Mouse (Mus musculus) hindbrain, embryonic 13.5 days (tissue): ENCODE data around the gene Ddx39b. TPM values are rescaled to one million over a fixed set of nuclear protein-coding genes. Genes with fewer than 3 reads are reported as not detected.
A peak's percentile ranks its signal among the peaks of the same experiment; 100 is the strongest.

Experiments used
- ATAC-seq: fragments of 200-750 bp; cut with Nextera tagmentation; 2 replicates; pipeline ENCODE4 v1.8.0; 2017; ENCODE audit warnings: moderate TSS enrichment; ENCODE audit not compliant: low FRiP score
- H3K27ac ChIP-seq: fragments of 300-500 bp; sonication (generic); 2 replicates; pipeline ENCODE4 v1.5.1; 2015; ENCODE audit warnings: inconsistent platforms, mild to moderate bottlenecking, moderate library complexity
- H3K27me3 ChIP-seq: fragments of 300-500 bp; sonication (generic); 2 replicates; pipeline ENCODE4 v1.6.1; 2015; ENCODE audit warnings: mild to moderate bottlenecking, inconsistent platforms
- H3K36me3 ChIP-seq: fragments of 300-500 bp; sonication (generic); 2 replicates; pipeline ENCODE4 v1.6.1; 2015; ENCODE audit warnings: mild to moderate bottlenecking, inconsistent platforms
- H3K4me1 ChIP-seq: fragments of 300-500 bp; sonication (generic); replicated peaks from 2 replicates; pipeline ENCODE4 v1.6.1; 2015; ENCODE audit warnings: inconsistent platforms
- H3K4me2 ChIP-seq: fragments of 300-500 bp; sonication (generic); 2 replicates; pipeline ENCODE4 v1.6.1; 2015; ENCODE audit warnings: inconsistent platforms, mild to moderate bottlenecking, moderate library complexity
- H3K4me3 ChIP-seq: fragments of 300-500 bp; sonication (generic); 2 replicates; pipeline ENCODE4 v1.5.1; 2015; ENCODE audit warnings: mild to moderate bottlenecking, inconsistent platforms
- H3K9ac ChIP-seq: fragments of 300-500 bp; sonication (generic); 2 replicates; pipeline ENCODE4 v1.6.1; 2015; ENCODE audit warnings: mild to moderate bottlenecking, inconsistent platforms
- H3K9me3 ChIP-seq: fragments of 300-500 bp; sonication (generic); 2 replicates; pipeline ENCODE4 v1.6.1; 2016; ENCODE audit warnings: inconsistent platforms
- WGBS: fragments of 180-500 bp; shearing (Covaris S2); methylation state at CpG from one replicate; pipeline ENCODE4 v1.1.7; 2015; 5-methylcytosine and 5-hydroxymethylcytosine counted together
- polyA plus RNA-seq: library from polyadenylated mRNA; unstranded; fragments of >200 nt; fragmentation: Nextera tagmentation; extraction: Ambion mirVana; gene quantifications from 2 replicates; pipeline ENCODE4 v1.2.1, GENCODE M21; 2015

Ddx39b gene
- polyA plus RNA-seq, 1 experiment from 2014 or later = 391 TPM

GRCm38 (mm10) chr17:35237504-35237903 lies 4.0 kb upstream of the Ddx39b start:
- WGBS = 85% methylated on average over 12 of the region's 12 CpGs
- Histone ChIP-seq H3K27me3 (no peaks in the 10 kb centered on the region), H3K4me2 (peak overlapping the region; percentile 93), H3K27ac (no peak overlapping the region), H3K9me3 (no peaks in the 10 kb centered on the region), H3K36me3 (peaks cover 7% of the 10 kb centered on the region; the same call in 1 of the 2 replicates), H3K4me1 (peaks cover 51% of the 10 kb centered on the region), H3K9ac (peak overlapping the region; percentile 91), H3K4me3 (peak overlapping the region; percentile 58; the same call in 1 of the 2 replicates)
- no peak for ATAC-seq

- WGBS = 88% methylated on average over 5 of the region's 5 CpGs
- no peak for ATAC-seq
- no peak overlapping the region for H3K4me3 ChIP-seq
Observed at GRCm38 (mm10) chr17:35239700-35240099, 1.8 kb upstream of the Ddx39b start.

GRCm38 (mm10) chr17:35240384-35241304 lies 902 bp upstream of the Ddx39b start:
- Histone ChIP-seq H3K4me1 (peaks cover 51% of the 10 kb centered on the region), H3K36me3 (peaks cover 25% of the 10 kb centered on the region), H3K27me3 (no peaks in the 10 kb centered on the region), H3K4me3 (peak overlapping the region; percentile 75), H3K9ac (peak overlapping the region; percentile 69), H3K9me3 (no peaks in the 10 kb centered on the region), H3K4me2 (peak overlapping the region; percentile 92), H3K27ac (peak overlapping the region; percentile 97)
- ATAC-seq = peak; percentile 4; the same call in 1 of the 2 replicates
- 33% methylated on average over 12 of the region's 12 CpGs for WGBS

More at GRCm38 (mm10) chr17:35239700-35240099, 1.8 kb upstream of the Ddx39b start:
- peak overlapping the region; percentile 69; the same call in 1 of the 2 replicates for H3K9ac ChIP-seq
- no peak overlapping the region for H3K27ac ChIP-seq
- H3K4me2 ChIP-seq = no peak overlapping the region
- H3K4me1 ChIP-seq = peaks cover 46% of the 10 kb centered on the region
- H3K27me3 ChIP-seq = no peaks in the 10 kb centered on the region
- H3K36me3 ChIP-seq = peaks cover 15% of the 10 kb centered on the region
- H3K9me3 ChIP-seq = no peaks in the 10 kb centered on the region

GRCm38 (mm10) chr17:35242015-35242941 lies 732 bp downstream of the Ddx39b start:
- Histone ChIP-seq H3K27ac (peak overlapping the region; percentile 97), H3K4me2 (peak overlapping the region; percentile 92), H3K36me3 (peaks cover 41% of the 10 kb centered on the region), H3K27me3 (no peaks in the 10 kb centered on the region), H3K9me3 (no peaks in the 10 kb centered on the region), H3K4me3 (peak overlapping the region; percentile 75), H3K4me1 (peaks cover 57% of the 10 kb centered on the region), H3K9ac (peak overlapping the region; percentile 99)
- WGBS = under 1% methylated on average over 55 of the region's 55 CpGs
- peak; percentile 38 for ATAC-seq

- WGBS = 5% methylated on average over 16 of the region's 16 CpGs
- peaks cover 60% of the 10 kb centered on the region for H3K4me1 ChIP-seq
- ATAC-seq = no peak
- H3K9me3 ChIP-seq = no peaks in the 10 kb centered on the region
- no peaks in the 10 kb centered on the region for H3K27me3 ChIP-seq
- peak overlapping the region; percentile 97 for H3K27ac ChIP-seq
- peak overlapping the region; percentile 75 for H3K4me3 ChIP-seq
- peaks cover 49% of the 10 kb centered on the region for H3K36me3 ChIP-seq
- H3K9ac ChIP-seq = peak overlapping the region; percentile 99
- H3K4me2 ChIP-seq = peak overlapping the region; percentile 92
Observed at GRCm38 (mm10) chr17:35243086-35243485, 1.5 kb downstream of the Ddx39b start.

GRCm38 (mm10) chr17:35244999-35245398 lies 3.5 kb downstream of the Ddx39b start:
- WGBS = 80% methylated on average over 2 of the region's 2 CpGs
- Histone ChIP-seq H3K36me3 (peaks cover 68% of the 10 kb centered on the region), H3K27me3 (no peaks in the 10 kb centered on the region), H3K4me3 (peak overlapping the region; percentile 75), H3K4me2 (peak overlapping the region; percentile 92), H3K27ac (no peak overlapping the region), H3K9ac (peak overlapping the region; percentile 99), H3K9me3 (no peaks in the 10 kb centered on the region), H3K4me1 (peaks cover 58% of the 10 kb centered on the region)
- no peak for ATAC-seq

- no peaks in the 10 kb centered on the region for H3K27me3 ChIP-seq
- H3K4me2 ChIP-seq = peak overlapping the region; percentile 92
- peak overlapping the region; percentile 75 for H3K4me3 ChIP-seq
- 0 out of 2 replicates have a peak overlapping the region, but pooled peaks have one; percentile 19 for H3K27ac ChIP-seq
- H3K9ac ChIP-seq = peak overlapping the region; percentile 99
- peaks cover 49% of the 10 kb centered on the region for H3K4me1 ChIP-seq
- 84% methylated on average over 15 of the region's 15 CpGs for WGBS
- peaks cover 78% of the 10 kb centered on the region for H3K36me3 ChIP-seq
- no peak for ATAC-seq
- H3K9me3 ChIP-seq = no peaks in the 10 kb centered on the region
Observed at GRCm38 (mm10) chr17:35245731-35246623, 4.4 kb downstream of the Ddx39b start.

GRCm38 (mm10) chr17:35247144-35247543 lies 5.6 kb downstream of the Ddx39b start:
- Histone ChIP-seq H3K4me2 (no peak overlapping the region), H3K27ac (no peak overlapping the region), H3K9me3 (no peaks in the 10 kb centered on the region), H3K4me3 (no peak overlapping the region), H3K27me3 (no peaks in the 10 kb centered on the region), H3K9ac (no peak overlapping the region), H3K4me1 (peaks cover 49% of the 10 kb centered on the region), H3K36me3 (peaks cover 89% of the 10 kb centered on the region)
- WGBS = 81% methylated on average over 7 of the region's 7 CpGs
- ATAC-seq = no peak

- H3K4me3 ChIP-seq = no peak overlapping the region
- no peak for ATAC-seq
Observed at GRCm38 (mm10) chr17:35248986-35249385, 7.4 kb downstream of the Ddx39b start.

GRCm38 (mm10) chr17:35249451-35250197 lies 8.1 kb downstream of the Ddx39b start:
- peaks cover 32% of the 10 kb centered on the region for H3K4me1 ChIP-seq
- H3K36me3 ChIP-seq = peaks cover 99% of the 10 kb centered on the region
- H3K9me3 ChIP-seq = no peaks in the 10 kb centered on the region
- no peak overlapping the region for H3K9ac ChIP-seq
- no peaks in the 10 kb centered on the region for H3K27me3 ChIP-seq
- no peak overlapping the region for H3K4me3 ChIP-seq
- WGBS = 87% methylated on average over 19 of the region's 19 CpGs
- no peak overlapping the region for H3K4me2 ChIP-seq
- peak overlapping the region; percentile 20; the same call in 1 of the 2 replicates for H3K27ac ChIP-seq
- no peak for ATAC-seq

More at GRCm38 (mm10) chr17:35248986-35249385, 7.4 kb downstream of the Ddx39b start:
- WGBS = 89% methylated on average over 14 of the region's 14 CpGs
- Histone ChIP-seq H3K4me2 (no peak overlapping the region), H3K9me3 (no peaks in the 10 kb centered on the region), H3K27me3 (no peaks in the 10 kb centered on the region), H3K9ac (no peak overlapping the region), H3K27ac (0 out of 2 replicates have a peak overlapping the region, but pooled peaks have one; percentile 20), H3K4me1 (peaks cover 39% of the 10 kb centered on the region), H3K36me3 (peaks cover 99% of the 10 kb centered on the region)
